Mouse (Mus musculus): ENCODE data around the gene Ttc22.

DNA sequence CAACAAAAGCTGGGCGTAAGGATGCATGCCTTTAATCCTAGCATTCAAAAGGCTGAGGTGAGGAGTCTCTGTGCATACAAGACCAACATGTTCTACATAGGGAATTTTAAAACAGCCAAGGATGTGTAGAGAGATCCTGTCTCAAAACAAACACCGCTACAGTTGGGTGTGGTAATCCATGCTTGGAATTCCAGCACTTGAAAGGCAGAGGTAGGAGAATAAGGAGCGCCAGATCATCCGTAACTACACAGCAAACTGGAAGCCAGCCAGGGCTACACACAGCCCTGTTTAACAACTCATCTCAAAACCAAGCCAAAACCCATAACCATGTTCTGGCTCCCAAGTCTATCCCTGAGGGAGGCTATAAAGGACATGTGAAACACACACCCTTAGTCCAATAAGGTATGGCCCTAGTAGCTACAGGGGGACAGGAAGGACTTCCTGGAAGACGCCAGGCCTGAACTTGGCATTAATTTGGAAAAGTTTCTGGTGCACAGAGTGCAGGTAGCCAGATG is 41.8 kb downstream of the Ttc22 start:
- TF ChIP-seq CTCF (IDR thresholded peaks at IDR 0.05; ENCODE audit: low read depth, low read length) (no peak), POLR2A (IDR thresholded peaks at IDR 0.05; ENCODE audit: extremely low read depth, insufficient read depth, low read length) (no peak)
